Comparison of ENCODE assay signal across 8 mouse cellular contexts in genomic region chr13:33964206-33965046, GRCm38 (mm10). TPM values are rescaled to one million over a fixed set of nuclear protein-coding genes. Genes with fewer than 3 reads are reported as not detected.
DNase-seq lines count a peak whose midpoint lies in the region; ATAC-seq and TF ChIP-seq lines count a peak whose summit lies in the region.

TSS of gene Nqo2 (plus strand) at chr13:33964687.

- H3K27me3 ChIP-seq in ES-Bruce4 (ENCODE audit: control insufficient read depth, insufficient read depth, low read length, poor library complexity, severe bottlenecking): no peaks in the 10 kb centered on the region
- no peaks in the 10 kb centered on the region for H3K27me3 ChIP-seq in forebrain, embryonic 13.5 days
- no peaks in the 10 kb centered on the region for H3K27me3 ChIP-seq in liver, postnatal 0 days (ENCODE audit: insufficient read depth, low read length)
- H3K27me3 ChIP-seq in neural tube, embryonic 15.5 days (replicated peaks): no peaks in the 10 kb centered on the region

- whole genome bisulfite sequencing in forebrain, embryonic 13.5 days: 4% methylated on average over 22 of the region's 22 CpGs
- WGBS in large intestine, adult 2 months: under 1% methylated on average over 22 of the region's 22 CpGs
- 4% methylated on average over 22 of the region's 22 CpGs for WGBS in liver, postnatal 0 days (ENCODE audit: insufficient replicate concordance)
- WGBS in neural tube, embryonic 15.5 days: 2% methylated on average over 22 of the region's 22 CpGs

- DNase-seq in heart, postnatal 10 days: peak; percentile 80 to 85
- peak; percentile 73 for DNase-seq in large intestine, adult 2 months (ENCODE audit: low read depth, low spot score)
- peak; percentile 85 for DNase-seq in liver, postnatal 0 days
- peak; percentile 71 for DNase-seq in testis, postnatal 14 days (ENCODE audit: low spot score)

- H3K9ac ChIP-seq in ES-Bruce4 (ENCODE audit: low read depth, poor library complexity, severe bottlenecking): peak within 1 kb of the TSS; percentile 46
- H3K9ac ChIP-seq in forebrain, embryonic 13.5 days: peak within 1 kb of the TSS; percentile 66
- peak within 1 kb of the TSS; percentile 77 for H3K9ac ChIP-seq in liver, postnatal 0 days (replicated peaks)
- H3K9ac ChIP-seq in neural tube, embryonic 15.5 days (replicated peaks): peak within 1 kb of the TSS; percentile 44

- H3K36me3 ChIP-seq in ES-Bruce4 (ENCODE audit: control insufficient read depth, insufficient read depth, low read length, poor library complexity, severe bottlenecking): no peaks in the 10 kb centered on the region
- H3K36me3 ChIP-seq in forebrain, embryonic 13.5 days (ENCODE audit: poor library complexity, severe bottlenecking): no peaks in the 10 kb centered on the region
- no peaks in the 10 kb centered on the region for H3K36me3 ChIP-seq in liver, postnatal 0 days (replicated peaks; ENCODE audit: insufficient read depth, low read length)
- H3K36me3 ChIP-seq in neural tube, embryonic 15.5 days: no peaks in the 10 kb centered on the region

- peak; percentile 40 for TF ChIP-seq CTCF in ES-Bruce4 (IDR thresholded peaks at IDR 0.05; ENCODE audit: low read depth, low read length)
- peak; percentile 65 for TF ChIP-seq CTCF in liver, postnatal 0 days (IDR thresholded peaks at IDR 0.05; ENCODE audit: low read depth)

- peak; percentile 54; the same call in 1 of the 2 replicates for TF ChIP-seq EP300 in ES-Bruce4 (IDR thresholded peaks at IDR 0.05; ENCODE audit: insufficient read depth, low read depth, low read length)
- TF ChIP-seq EP300 in liver, postnatal 0 days (IDR thresholded peaks at IDR 0.05; ENCODE audit: low read depth): peak; percentile 59

- intact Hi-C loops in heart, postnatal 10 days (cut with DNase I): loop anchor here (5.0 kb wide), 1 partner anchor 193 kb away; no protein-coding TSS in a partner anchor

- peak; percentile 87 for ATAC-seq in cerebellum, adult (ENCODE audit: insufficient number of reproducible peaks, low FRiP score, low TSS enrichment)
- ATAC-seq in forebrain, embryonic 13.5 days: peak; percentile 90
- peak; percentile 85 for ATAC-seq in liver, postnatal 0 days
- peak; percentile 91 for ATAC-seq in neural tube, embryonic 15.5 days (ENCODE audit: low FRiP score)

- 0 out of 2 replicates have a peak, but pooled peaks cover 2% of the 10 kb centered on the region for H3K9me3 ChIP-seq in ES-Bruce4 (replicated peaks; ENCODE audit: control insufficient read depth, insufficient read depth, low read length, poor library complexity, severe bottlenecking)
- H3K9me3 ChIP-seq in forebrain, embryonic 13.5 days (replicated peaks): no peaks in the 10 kb centered on the region
- no peaks in the 10 kb centered on the region for H3K9me3 ChIP-seq in liver, postnatal 0 days (ENCODE audit: low read length)
- H3K9me3 ChIP-seq in neural tube, embryonic 15.5 days (replicated peaks): no peaks in the 10 kb centered on the region

- peaks cover 3% of the 10 kb centered on the region for H3K4me1 ChIP-seq in ES-Bruce4 (ENCODE audit: control insufficient read depth, insufficient read depth, low read length)
- peaks cover 6% of the 10 kb centered on the region for H3K4me1 ChIP-seq in forebrain, embryonic 13.5 days
- H3K4me1 ChIP-seq in liver, postnatal 0 days (ENCODE audit: insufficient read depth): peaks cover 10% of the 10 kb centered on the region; the same call in 1 of the 2 replicates
- no peaks in the 10 kb centered on the region; the same call in 1 of the 2 replicates for H3K4me1 ChIP-seq in neural tube, embryonic 15.5 days

- peak; percentile 19 for TF ChIP-seq POLR2A in ES-Bruce4 (IDR thresholded peaks at IDR 0.05; ENCODE audit: insufficient read depth, low read length)

- peak within 1 kb of the TSS; percentile 59 for H3K4me3 ChIP-seq in ES-Bruce4 (ENCODE audit: low read depth, low read length)
- H3K4me3 ChIP-seq in forebrain, embryonic 13.5 days: peak within 1 kb of the TSS; percentile 54
- H3K4me3 ChIP-seq in liver, postnatal 0 days (ENCODE audit: low read depth, low read length): peak within 1 kb of the TSS; percentile 75
- H3K4me3 ChIP-seq in neural tube, embryonic 15.5 days (replicated peaks): peak within 1 kb of the TSS; percentile 56

- H3K4me2 ChIP-seq in forebrain, embryonic 13.5 days: peak within 1 kb of the TSS; percentile 75
- H3K4me2 ChIP-seq in liver, postnatal 0 days (ENCODE audit: low read depth, low read length): peak within 1 kb of the TSS; percentile 84
- peak within 1 kb of the TSS; percentile 85 for H3K4me2 ChIP-seq in neural tube, embryonic 15.5 days

- H3K27ac ChIP-seq in ES-Bruce4 (ENCODE audit: insufficient read depth, low read length): peak within 1 kb of the TSS; percentile 80
- H3K27ac ChIP-seq in forebrain, embryonic 13.5 days: peak within 1 kb of the TSS; percentile 67; the same call in 1 of the 2 replicates
- peak within 1 kb of the TSS; percentile 98 for H3K27ac ChIP-seq in liver, postnatal 0 days (ENCODE audit: low read depth)
- H3K27ac ChIP-seq in neural tube, embryonic 15.5 days (replicated peaks): peak within 1 kb of the TSS; percentile 85

RNA-seq across cellular contexts. Expression of gene Nqo2, which starts in this region (rescaled TPM):
- 16.3 and 20.9 TPM in 2 replicates for polyA plus RNA-seq in ES-Bruce4 (2011; ENCODE audit: insufficient read depth, insufficient read length, low read depth, missing spikeins)
- 8.3 and 9.7 TPM in 2 replicates for polyA plus RNA-seq in forebrain, embryonic 13.5 days (2015; fragmentation: Nextera tagmentation; extraction: Ambion mirVana)
- 10 to 100 TPM; 24.2 to 26.3 TPM for total RNA-seq in heart, postnatal 10 days (2021)
- 14.5 and 16.3 TPM in 2 replicates for polyA plus RNA-seq in large intestine, adult 2 months (2012; rRNA removed)
- 22.5 and 23.0 TPM in 2 replicates for polyA plus RNA-seq in liver, postnatal 0 days (2015; fragmentation: Nextera tagmentation; extraction: Ambion mirVana)
- polyA plus RNA-seq in neural tube, embryonic 15.5 days (2015; fragmentation: Nextera tagmentation; extraction: Ambion mirVana): 12.3 and 14.1 TPM in 2 replicates

Comparison
In these comparisons a context has a peak if more than half of its experiments do, and no peak if none do; other contexts are left out.
1. Peak in every context shown above with its lines: DNase-seq, ATAC-seq, H3K4me3 ChIP-seq and H3K27ac ChIP-seq.